Mouse (Mus musculus) heart, postnatal 0 days (tissue): ENCODE results near the gene Stox2. TPM values are rescaled to one million over a fixed set of nuclear protein-coding genes. Genes with fewer than 3 reads are reported as not detected.

Source experiments
- ATAC-seq: fragments of 200-750 bp; cut with Nextera tagmentation; 2 replicates; pipeline ENCODE4 v1.8.0; 2017; ENCODE audit warnings: low read depth, moderate number of reproducible peaks, moderate library complexity; ENCODE audit not compliant: insufficient read depth
- DNase-seq: peaks from one replicate; pipeline ENCODE4 v3.0.0-alpha.2; 2016; ENCODE audit warnings: low spot score
- H3K27ac ChIP-seq: fragments of 300-500 bp; sonication (generic); 2 replicates; pipeline ENCODE4 v1.5.1; 2014; ENCODE audit warnings: low read depth, mild to moderate bottlenecking
- H3K27me3 ChIP-seq: fragments of 300-500 bp; sonication (generic); 2 replicates; pipeline ENCODE4 v1.6.1; 2014; ENCODE audit warnings: low read length, mixed read lengths; ENCODE audit not compliant: control insufficient read depth, insufficient read depth
- H3K36me3 ChIP-seq: fragments of 300-500 bp; sonication (generic); replicated peaks from 2 replicates; pipeline ENCODE4 v1.6.1; 2014; ENCODE audit warnings: low read length, mixed read lengths; ENCODE audit not compliant: control insufficient read depth, insufficient read depth
- H3K4me1 ChIP-seq: fragments of 300-500 bp; sonication (generic); 2 replicates; pipeline ENCODE4 v1.6.1; 2014; ENCODE audit warnings: antibody characterized with exemption; ENCODE audit not compliant: control insufficient read depth, insufficient read depth
- H3K4me2 ChIP-seq: fragments of 300-500 bp; sonication (generic); 2 replicates; pipeline ENCODE4 v1.6.1; 2014; ENCODE audit warnings: low read depth, mild to moderate bottlenecking, low read length, moderate library complexity
- H3K4me3 ChIP-seq: fragments of 300-500 bp; sonication (generic); 2 replicates; pipeline ENCODE4 v1.5.1; 2014; ENCODE audit warnings: low read depth, low read length
- H3K9ac ChIP-seq: fragments of 300-500 bp; sonication (generic); replicated peaks from 2 replicates; pipeline ENCODE4 v1.6.1; 2014; ENCODE audit warnings: low read depth, low read length, mixed read lengths
- H3K9me3 ChIP-seq: fragments of 300-500 bp; sonication (generic); replicated peaks from 2 replicates; pipeline ENCODE4 v1.6.1; 2016; ENCODE audit warnings: low read length; ENCODE audit not compliant: control insufficient read depth
- CTCF ChIP-seq: IDR thresholded peaks from 2 replicates; pipeline ENCODE4 v1.5.1; 2016; ENCODE audit warnings: antibody characterized with exemption, control low read depth, low read depth
- EP300 ChIP-seq: IDR thresholded peaks from 2 replicates; pipeline ENCODE4 v1.6.1; 2016; ENCODE audit warnings: antibody characterized with exemption, low read depth
- WGBS: fragments of 180-500 bp; shearing (Covaris S2); extraction: QIAGEN DNeasy Blood & Tissue Kit; methylation state at CpG from one replicate; pipeline ENCODE4 v1.1.7; 2014; 5-methylcytosine and 5-hydroxymethylcytosine counted together
- polyA plus RNA-seq: library from polyadenylated mRNA; unstranded; fragments of >200 nt; fragmentation: Nextera tagmentation; extraction: Ambion mirVana; gene quantifications from 2 replicates; pipeline ENCODE4 v1.2.1, GENCODE M21; 2015
- total RNA-seq: library from RNA; depleted of rRNA; stranded (reverse); fragments of >200 nt; gene quantifications from 2 replicates; pipeline ENCODE4 v1.2.3, GENCODE M21; 2014; ENCODE audit warnings: low replicate concordance

The Stox2 gene
- total and polyA plus RNA-seq, 2 experiments from 2014 or later: 6.2 to 12.7 TPM

DNA sequence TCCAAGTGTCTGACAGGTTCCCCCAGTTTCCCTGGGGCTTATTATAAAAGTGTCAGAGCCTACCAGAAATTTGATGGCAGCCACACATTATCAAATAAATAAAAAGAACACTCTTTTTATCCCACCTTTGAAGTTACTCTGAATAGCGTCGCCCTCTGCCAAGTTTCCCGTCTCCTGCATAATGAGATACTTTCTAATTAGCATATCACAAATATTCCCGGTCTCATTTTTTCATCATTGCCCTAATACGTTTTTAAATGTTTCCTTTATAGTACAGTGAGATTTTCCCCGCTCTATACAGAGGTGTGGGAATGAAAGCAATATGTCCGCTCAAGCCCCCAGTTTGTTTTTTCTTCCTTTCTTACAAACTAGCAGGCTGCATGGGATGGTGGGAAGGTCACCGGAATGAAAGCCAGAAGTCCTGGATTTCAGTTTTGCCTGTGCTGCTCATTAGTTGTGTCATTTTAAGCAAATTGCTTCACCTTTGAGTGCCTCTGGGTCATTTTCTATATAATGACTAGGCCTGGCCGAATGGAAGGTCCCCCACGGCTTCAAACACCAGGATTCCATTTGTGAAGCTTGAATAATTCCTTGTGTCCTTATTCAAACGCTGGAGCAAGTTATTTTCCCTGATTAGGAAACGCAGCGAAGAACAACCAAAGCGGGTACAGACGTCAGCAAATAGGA, 100.9 kb downstream of the Stox2 start:
- H3K36me3 ChIP-seq: no peaks in the 10 kb centered on the region
- no peaks in the 10 kb centered on the region for H3K9me3 ChIP-seq
- H3K4me1 ChIP-seq: peaks cover 9% of the 10 kb centered on the region; the same call in 1 of the 2 replicates
- H3K4me2 ChIP-seq: peak overlapping the region; percentile 5
- H3K27ac ChIP-seq: peak overlapping the region; percentile 73
- DNase-seq (peak; percentile 56), ATAC-seq (peak; percentile 51; the same call in 1 of the 2 replicates)
- H3K9ac ChIP-seq: no peak overlapping the region
- 56% methylated on average over 15 of the region's 15 CpGs for WGBS
- no peak overlapping the region for H3K4me3 ChIP-seq
- TF ChIP-seq EP300 (no peak), CTCF (no peak)
- no peaks in the 10 kb centered on the region for H3K27me3 ChIP-seq

DNA sequence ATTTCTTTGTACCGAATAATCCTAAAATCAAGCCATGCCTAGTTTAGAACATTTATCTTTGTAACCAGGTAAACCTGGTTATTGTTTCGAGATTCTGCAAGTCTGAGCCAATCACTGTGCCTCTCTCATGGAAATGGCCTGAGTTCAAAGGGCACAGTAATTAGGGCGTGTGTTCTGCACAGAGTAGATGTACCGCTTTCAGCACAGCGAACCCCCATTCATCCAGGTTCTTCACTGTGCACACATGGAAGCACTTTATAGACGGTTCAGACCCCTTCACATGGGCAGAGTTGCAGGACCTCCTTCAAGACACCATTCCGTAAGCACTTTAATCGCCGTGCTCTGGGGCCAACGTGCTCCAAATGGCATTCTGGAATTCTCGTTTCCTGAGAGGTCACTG, 104.7 kb downstream of the Stox2 start:
- ATAC-seq (no peak), DNase-seq (no peak)
- Histone ChIP-seq H3K27me3 (no peaks in the 10 kb centered on the region), H3K4me3 (no peak overlapping the region), H3K36me3 (no peaks in the 10 kb centered on the region), H3K27ac (no peak overlapping the region), H3K4me2 (no peak overlapping the region), H3K4me1 (peaks cover 9% of the 10 kb centered on the region; the same call in 1 of the 2 replicates), H3K9me3 (no peaks in the 10 kb centered on the region), H3K9ac (no peak overlapping the region)
- TF ChIP-seq CTCF (no peak), EP300 (no peak)
- WGBS: 72% methylated on average over 11 of the region's 11 CpGs

DNA sequence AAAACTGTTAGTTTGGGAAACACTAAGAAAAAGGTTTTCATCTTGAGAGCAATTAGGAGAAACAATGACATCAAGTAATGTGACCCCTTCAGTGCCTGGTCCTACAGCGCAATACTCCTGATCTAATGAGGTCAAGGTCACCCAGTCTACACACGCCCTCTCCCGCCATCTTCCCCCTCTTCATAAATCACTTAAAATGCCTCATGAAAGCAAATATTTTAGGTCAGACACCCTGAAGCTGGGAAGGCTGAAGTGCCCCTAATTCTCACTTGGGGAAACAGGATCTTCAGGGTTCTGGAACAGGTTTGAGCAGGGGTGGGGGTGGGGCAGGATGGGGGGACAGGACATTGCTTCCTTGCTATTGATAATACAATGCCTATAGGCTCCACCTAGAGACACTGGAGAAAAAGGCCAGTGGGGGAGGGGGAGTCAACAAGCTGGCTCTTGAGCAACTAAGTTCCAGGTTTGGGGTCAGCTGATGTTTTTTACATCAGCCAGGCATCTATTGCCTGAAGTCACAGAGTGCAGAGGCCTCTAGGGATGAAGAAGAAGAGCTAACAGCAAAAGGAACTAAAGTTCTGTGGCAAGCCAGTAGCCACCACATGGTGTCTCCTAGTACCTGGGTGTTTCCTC, 107.4 kb downstream of the Stox2 start:
- Histone ChIP-seq H3K4me1 (no peaks in the 10 kb centered on the region; the same call in 1 of the 2 replicates), H3K36me3 (no peaks in the 10 kb centered on the region), H3K4me2 (no peak overlapping the region), H3K4me3 (no peak overlapping the region), H3K9ac (no peak overlapping the region), H3K9me3 (no peaks in the 10 kb centered on the region), H3K27ac (no peak overlapping the region), H3K27me3 (no peaks in the 10 kb centered on the region)
- DNase-seq (no peak), ATAC-seq (no peak)
- 73% methylated on average over 3 of the region's 3 CpGs for WGBS
- TF ChIP-seq EP300: no peak
- TF ChIP-seq CTCF: no peak

DNA sequence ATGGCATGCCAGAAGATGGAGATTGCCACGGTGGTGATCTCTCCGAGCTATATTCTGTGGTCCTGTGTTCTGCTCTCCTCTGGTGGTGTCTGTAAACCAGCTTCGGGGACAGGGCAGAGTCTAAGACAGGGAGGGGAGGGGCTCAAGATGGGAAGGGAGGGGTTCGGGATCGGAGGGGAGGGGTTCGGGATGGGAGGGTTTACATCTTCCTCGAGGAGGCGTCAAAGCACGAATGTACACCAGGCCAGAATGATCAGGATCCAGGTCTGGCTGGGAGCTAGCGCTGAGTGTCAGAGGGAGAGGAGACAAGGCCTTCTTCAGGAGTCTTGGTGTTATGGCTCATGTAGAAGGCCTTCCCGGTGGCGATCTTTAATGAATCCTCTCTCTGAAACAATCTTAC, 109.7 kb downstream of the Stox2 start:
- ATAC-seq: no peak
- no peak for DNase-seq
- Histone ChIP-seq H3K27ac (no peak overlapping the region), H3K9me3 (no peaks in the 10 kb centered on the region), H3K9ac (no peak overlapping the region), H3K36me3 (no peaks in the 10 kb centered on the region), H3K4me3 (no peak overlapping the region), H3K27me3 (no peaks in the 10 kb centered on the region), H3K4me2 (no peak overlapping the region), H3K4me1 (no peaks in the 10 kb centered on the region; the same call in 1 of the 2 replicates)
- WGBS: 93% methylated on average over 12 of the region's 12 CpGs
- TF ChIP-seq EP300: no peak
- TF ChIP-seq CTCF: no peak

DNA sequence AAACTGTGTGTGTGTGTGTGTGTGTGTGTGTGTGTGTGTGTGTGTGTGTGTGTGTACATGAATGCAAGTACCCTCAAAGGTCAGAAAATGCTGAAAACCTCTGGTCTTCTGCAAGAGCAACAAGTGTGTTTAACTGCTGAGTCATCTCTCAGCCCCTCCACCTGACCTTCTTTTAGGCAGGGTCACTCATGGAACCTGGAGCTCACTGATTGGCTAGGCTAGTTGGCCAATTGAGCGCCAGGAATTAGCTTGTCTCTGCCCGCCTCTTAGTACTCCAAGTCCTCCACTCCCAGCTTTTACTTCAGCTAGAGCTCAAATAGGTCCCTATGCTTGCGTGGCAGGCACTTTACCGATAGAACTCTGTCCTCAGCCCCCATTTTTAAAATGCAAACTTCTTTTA, 110.2 kb downstream of the Stox2 start:
- Histone ChIP-seq H3K27me3 (no peaks in the 10 kb centered on the region), H3K27ac (no peak overlapping the region), H3K4me1 (no peaks in the 10 kb centered on the region; the same call in 1 of the 2 replicates), H3K9me3 (no peaks in the 10 kb centered on the region), H3K9ac (no peak overlapping the region), H3K4me3 (no peak overlapping the region), H3K36me3 (no peaks in the 10 kb centered on the region), H3K4me2 (no peak overlapping the region)
- TF ChIP-seq EP300 (no peak), CTCF (no peak)
- no peak for ATAC-seq
- 95% methylated on average over 4 of the region's 4 CpGs for WGBS
- no peak for DNase-seq
